In genomic region chr8:110711271-110711934, GRCm38 (mm10) we compare ENCODE assay signal across 8 mouse cellular contexts. TPM values are rescaled to one million over a fixed set of nuclear protein-coding genes. Genes with fewer than 3 reads are reported as not detected.
DNase-seq lines count a peak whose midpoint lies in the region; ATAC-seq and TF ChIP-seq lines count a peak whose summit lies in the region.

No protein-coding gene starts in this region.

- 78% methylated on average over 13 of the region's 13 CpGs for WGBS in forebrain, postnatal 0 days
- WGBS in forebrain, embryonic 12.5 days: 89% methylated on average over 13 of the region's 13 CpGs
- WGBS in heart, postnatal 0 days: 29% methylated on average over 13 of the region's 13 CpGs
- WGBS in kidney, postnatal 0 days: 62% methylated on average over 13 of the region's 13 CpGs

- no peak overlapping the region for H3K9ac ChIP-seq in forebrain, postnatal 0 days
- no peak overlapping the region for H3K9ac ChIP-seq in forebrain, embryonic 12.5 days
- no peak overlapping the region for H3K9ac ChIP-seq in heart, postnatal 0 days (replicated peaks; ENCODE audit: low read depth, low read length)
- H3K9ac ChIP-seq in kidney, postnatal 0 days (ENCODE audit: low read depth, low read length): no peak overlapping the region

- ATAC-seq in forebrain, postnatal 0 days: peak; percentile 55
- ATAC-seq in forebrain, embryonic 12.5 days (ENCODE audit: low FRiP score): no peak; the same call in 1 of the 2 replicates
- ATAC-seq in heart, postnatal 0 days (ENCODE audit: insufficient read depth, low read depth): peak; percentile 80
- no peak for ATAC-seq in kidney, postnatal 0 days (replicated peaks; ENCODE audit: low FRiP score, low read depth)

- H3K27me3 ChIP-seq in forebrain, postnatal 0 days (ENCODE audit: insufficient read depth, low read length): no peaks in the 10 kb centered on the region
- no peaks in the 10 kb centered on the region for H3K27me3 ChIP-seq in forebrain, embryonic 12.5 days
- H3K27me3 ChIP-seq in heart, postnatal 0 days (ENCODE audit: control insufficient read depth, insufficient read depth, low read length): no peaks in the 10 kb centered on the region
- no peaks in the 10 kb centered on the region for H3K27me3 ChIP-seq in kidney, postnatal 0 days (ENCODE audit: insufficient read depth, low read length)

- no peak overlapping the region for H3K4me3 ChIP-seq in forebrain, postnatal 0 days (ENCODE audit: low read depth, low read length)
- H3K4me3 ChIP-seq in forebrain, embryonic 12.5 days (replicated peaks): no peak overlapping the region
- H3K4me3 ChIP-seq in heart, postnatal 0 days (ENCODE audit: low read depth, low read length): no peak overlapping the region
- no peak overlapping the region for H3K4me3 ChIP-seq in kidney, postnatal 0 days (replicated peaks; ENCODE audit: low read depth, low read length)

- no peak for TF ChIP-seq EP300 in heart, postnatal 0 days (IDR thresholded peaks at IDR 0.05; ENCODE audit: low read depth)

- H3K36me3 ChIP-seq in forebrain, postnatal 0 days (ENCODE audit: insufficient read depth): peaks cover 37% of the 10 kb centered on the region
- peaks cover 59% of the 10 kb centered on the region for H3K36me3 ChIP-seq in forebrain, embryonic 12.5 days (replicated peaks)
- no peaks in the 10 kb centered on the region for H3K36me3 ChIP-seq in heart, postnatal 0 days (replicated peaks; ENCODE audit: control insufficient read depth, insufficient read depth, low read length)
- H3K36me3 ChIP-seq in kidney, postnatal 0 days (ENCODE audit: insufficient read depth, low read length): peaks cover 12% of the 10 kb centered on the region; the same call in 1 of the 2 replicates

- peaks cover 24% of the 10 kb centered on the region for H3K4me1 ChIP-seq in forebrain, postnatal 0 days (ENCODE audit: insufficient read depth)
- H3K4me1 ChIP-seq in forebrain, embryonic 12.5 days: peaks cover 14% of the 10 kb centered on the region
- peaks cover 63% of the 10 kb centered on the region for H3K4me1 ChIP-seq in heart, postnatal 0 days (ENCODE audit: control insufficient read depth, insufficient read depth)
- peaks cover 11% of the 10 kb centered on the region for H3K4me1 ChIP-seq in kidney, postnatal 0 days (replicated peaks; ENCODE audit: insufficient read depth, low read length)

- 0 out of 2 replicates have a peak, but pooled peaks have one; percentile 3 for TF ChIP-seq CTCF in forebrain, postnatal 0 days (IDR thresholded peaks at IDR 0.05; ENCODE audit: low read depth)
- peak; percentile 19; the same call in 1 of the 2 replicates for TF ChIP-seq CTCF in heart, postnatal 0 days (IDR thresholded peaks at IDR 0.05; ENCODE audit: low read depth)
- peak; percentile 25; the same call in 1 of the 2 replicates for TF ChIP-seq CTCF in kidney, postnatal 0 days (IDR thresholded peaks at IDR 0.05; ENCODE audit: low read depth)

- H3K9me3 ChIP-seq in forebrain, postnatal 0 days (ENCODE audit: low read length): no peaks in the 10 kb centered on the region
- no peaks in the 10 kb centered on the region for H3K9me3 ChIP-seq in forebrain, embryonic 12.5 days
- no peaks in the 10 kb centered on the region for H3K9me3 ChIP-seq in heart, postnatal 0 days (replicated peaks; ENCODE audit: control insufficient read depth, low read length)
- no peaks in the 10 kb centered on the region for H3K9me3 ChIP-seq in kidney, postnatal 0 days (replicated peaks; ENCODE audit: low read length)

- H3K4me2 ChIP-seq in forebrain, postnatal 0 days (ENCODE audit: low read depth): no peak overlapping the region
- no peak overlapping the region for H3K4me2 ChIP-seq in forebrain, embryonic 12.5 days
- H3K4me2 ChIP-seq in heart, postnatal 0 days (ENCODE audit: low read depth, low read length): no peak overlapping the region
- no peak overlapping the region for H3K4me2 ChIP-seq in kidney, postnatal 0 days (ENCODE audit: low read length)

- no peak for DNase-seq in forebrain, postnatal 0 days
- peak; percentile 73 for DNase-seq in heart, postnatal 0 days (ENCODE audit: low spot score)
- no peak for DNase-seq in kidney, postnatal 0 days (ENCODE audit: low spot score)
- peak; percentile 71 to 88 for DNase-seq in lung, postnatal 4 days
- no peak for DNase-seq in thymus, postnatal 36 days
- no peak for DNase-seq in frontal cortex, postnatal 10 days (ENCODE audit: low spot score in 2 of 2)
- DNase-seq in spleen, postnatal 14 days (ENCODE audit: low spot score in 2 of 2): no peak

- H3K27ac ChIP-seq in forebrain, postnatal 0 days (ENCODE audit: low read depth, low read length): peak overlapping the region; percentile 23; the same call in 1 of the 2 replicates
- no peak overlapping the region for H3K27ac ChIP-seq in forebrain, embryonic 12.5 days
- peak overlapping the region; percentile 83 for H3K27ac ChIP-seq in heart, postnatal 0 days (ENCODE audit: low read depth)
- H3K27ac ChIP-seq in kidney, postnatal 0 days: peak overlapping the region; percentile 47

RNA-seq across cellular contexts. Expression of gene Mtss1l, which starts 9.9 kb away (rescaled TPM):
- 55.2 and 71.1 TPM in 2 replicates for total RNA-seq in forebrain, postnatal 0 days (2014; rRNA removed)
- polyA plus RNA-seq in forebrain, postnatal 0 days (2015; fragmentation: Nextera tagmentation; extraction: Ambion mirVana): 42.2 and 49.0 TPM in 2 replicates
- polyA plus RNA-seq in forebrain, embryonic 12.5 days (2016; fragmentation: Nextera tagmentation; extraction: Ambion mirVana): 8.9 and 10.0 TPM in 2 replicates
- 11.3 and 12.6 TPM in 2 replicates for total RNA-seq in heart, postnatal 0 days (2014; rRNA removed; ENCODE audit: low replicate concordance)
- polyA plus RNA-seq in heart, postnatal 0 days (2015; fragmentation: Nextera tagmentation; extraction: Ambion mirVana): 4.1 and 5.1 TPM in 2 replicates
- polyA plus RNA-seq in kidney, postnatal 0 days (2015; fragmentation: Nextera tagmentation; extraction: Ambion mirVana): 8.7 and 12.4 TPM in 2 replicates

Comparison
In these comparisons a context has a peak if more than half of its experiments do, and no peak if none do; other contexts are left out.
1. ATAC-seq: peak in forebrain, postnatal 0 days (single experiment) and heart, postnatal 0 days (single experiment); none in forebrain, embryonic 12.5 days (single experiment) and kidney, postnatal 0 days (single experiment).
2. DNase-seq: peak in heart, postnatal 0 days (single experiment) and lung, postnatal 4 days (2 of 2); none in forebrain, postnatal 0 days (single experiment), kidney, postnatal 0 days (single experiment), thymus, postnatal 36 days (0 of 2), frontal cortex, postnatal 10 days (0 of 2) and spleen, postnatal 14 days (0 of 2).
3. Peak in every context shown above with its lines, with median percentiles within 50 percentile points of each other: CTCF ChIP-seq.